Mouse (Mus musculus) forelimb bud, embryonic 11.5 days (tissue): ENCODE results near the gene Trmt10a.

Experiments
- DNase-seq: peaks from one replicate; pipeline ENCODE4 v3.0.0-alpha.2; 2012; ENCODE audit warnings: low read depth, low spot score

Gene Trmt10a

GRCm38 (mm10) chr3:138197556-138197955 is 54.3 kb downstream of the Trmt10a start:
- DNase-seq: no peak

GRCm38 (mm10) chr3:138197973-138198721 is 54.9 kb downstream of the Trmt10a start:
- DNase-seq: peak; percentile 93

GRCm38 (mm10) chr3:138198722-138199068 is 55.4 kb downstream of the Trmt10a start:
- no peak for DNase-seq

GRCm38 (mm10) chr3:138208821-138209220 is 65.6 kb downstream of the Trmt10a start:
- DNase-seq: no peak
